Mouse (Mus musculus) stomach, postnatal 0 days (tissue): ENCODE measurements around the gene Ltc4s.

Source experiments
- CTCF ChIP-seq: IDR thresholded peaks from 2 replicates; pipeline ENCODE4 v1.5.1; 2016; ENCODE audit warnings: antibody characterized with exemption, low read depth, mild to moderate bottlenecking, moderate library complexity
- EP300 ChIP-seq: optimal IDR thresholded peaks from 2 replicates; pipeline ENCODE3; 2016; ENCODE audit warnings: antibody characterized with exemption

- TF ChIP-seq CTCF (no peak), EP300 (no peak)
These were observed 10.2 kb upstream of the Ltc4s start for GRCm38 (mm10) chr11:50248473-50249171.
